ENCODE assay signal across 16 mouse cellular contexts in genomic region chr2:150964641-150965040, GRCm38 (mm10).
"Had no signal": no experiment of that assay in that cellular context is flagged by ENCODE, and none has a peak within 500 bp of the region (broad histone marks: within the 10 kb centered on the region; RNA-seq: fewer than 3 reads in every experiment).

No protein-coding gene starts in this region.

- H3K4me3 ChIP-seq: neural tube, embryonic 12.5 days; neural tube, embryonic 13.5 days; neural tube, embryonic 15.5 days; stomach, embryonic 15.5 days had no signal

- DNase-seq: retina, postnatal 1 day; right cerebral cortex, adult 18-20 months; right cerebral cortex, postnatal 14 days; right cerebral cortex, postnatal 25 days; spleen, adult 18-20 months; thymus, adult 18-20 months; thymus, adult 2 months; thymus, postnatal 14 days; thymus, postnatal 25 days; thymus, postnatal 36 days; thymus, postnatal 4 days had no signal

- H3K9me3 ChIP-seq: neural tube, embryonic 12.5 days; neural tube, embryonic 13.5 days; neural tube, embryonic 15.5 days; stomach, embryonic 15.5 days had no signal

- H3K27ac ChIP-seq: neural tube, embryonic 12.5 days; neural tube, embryonic 13.5 days; neural tube, embryonic 15.5 days; stomach, embryonic 15.5 days; stomach, postnatal 0 days had no signal

- H3K27me3 ChIP-seq: neural tube, embryonic 12.5 days; neural tube, embryonic 13.5 days; neural tube, embryonic 15.5 days; stomach, embryonic 15.5 days had no signal

- H3K4me1 ChIP-seq: neural tube, embryonic 12.5 days; neural tube, embryonic 13.5 days; neural tube, embryonic 15.5 days; stomach, embryonic 15.5 days had no signal
